Mouse (Mus musculus): ENCODE measurements around the gene Rps28.

Rps28 gene

GRCm38 (mm10) chr17:33771617-33772016 is 52.7 kb downstream of the Rps28 start:
- DNase-seq, result no peak

Data from kidney, adult 18-20 months (tissue).